Mouse (Mus musculus) midbrain, postnatal 0 days (tissue): Measurements from ENCODE around the gene Rhox7a. TPM values are rescaled to one million over a fixed set of nuclear protein-coding genes. Genes with fewer than 3 reads are reported as not detected.

Experiments used
- ATAC-seq: fragments of 200-750 bp; cut with Nextera tagmentation; 2 replicates; pipeline ENCODE4 v1.8.0; 2017; ENCODE audit warnings: moderate number of reproducible peaks, mild to moderate bottlenecking, moderate TSS enrichment, moderate library complexity; ENCODE audit not compliant: low FRiP score
- DNase-seq: peaks from one replicate; pipeline ENCODE4 v3.0.0-alpha.2; 2015; ENCODE audit warnings: low spot score
- H3K27ac ChIP-seq: fragments of 300-500 bp; sonication (generic); 2 replicates; pipeline ENCODE4 v1.5.1; 2014; ENCODE audit warnings: low read depth, mild to moderate bottlenecking, low read length, mixed read lengths
- H3K27me3 ChIP-seq: fragments of 300-500 bp; sonication (generic); 2 replicates; pipeline ENCODE4 v1.6.1; 2014; ENCODE audit warnings: low read length, control low read depth, mixed read lengths; ENCODE audit not compliant: insufficient read depth
- H3K36me3 ChIP-seq: fragments of 300-500 bp; sonication (generic); 2 replicates; pipeline ENCODE4 v1.6.1; 2014; ENCODE audit warnings: low read length, control low read depth, mixed read lengths; ENCODE audit not compliant: insufficient read depth
- H3K4me1 ChIP-seq: fragments of 300-500 bp; sonication (generic); 2 replicates; pipeline ENCODE4 v1.6.1; 2014; ENCODE audit warnings: mild to moderate bottlenecking, control low read depth, antibody characterized with exemption, low read length, mixed read lengths; ENCODE audit not compliant: insufficient read depth
- H3K4me2 ChIP-seq: fragments of 300-500 bp; sonication (generic); 2 replicates; pipeline ENCODE4 v1.6.1; 2014; ENCODE audit warnings: low read depth, mild to moderate bottlenecking, low read length, mixed read lengths; ENCODE audit not compliant: poor library complexity, severe bottlenecking
- H3K4me3 ChIP-seq: fragments of 300-500 bp; sonication (generic); 2 replicates; pipeline ENCODE4 v1.5.1; 2014; ENCODE audit warnings: low read depth, mild to moderate bottlenecking, low read length, moderate library complexity
- H3K9ac ChIP-seq: fragments of 300-500 bp; sonication (generic); replicated peaks from 2 replicates; pipeline ENCODE4 v1.6.1; 2014; ENCODE audit warnings: mild to moderate bottlenecking, low read length, moderate library complexity, mixed read lengths; ENCODE audit not compliant: poor library complexity, severe bottlenecking
- H3K9me3 ChIP-seq: fragments of 300-500 bp; sonication (generic); 2 replicates; pipeline ENCODE4 v1.6.1; 2016; ENCODE audit warnings: low read length, control low read depth
- CTCF ChIP-seq: IDR thresholded peaks from 2 replicates; pipeline ENCODE4 v1.5.1; 2016; ENCODE audit warnings: antibody characterized with exemption, mild to moderate bottlenecking
- WGBS: fragments of 180-500 bp; shearing (Covaris S2); extraction: QIAGEN DNeasy Blood & Tissue Kit; methylation state at CpG from one replicate; pipeline ENCODE4 v1.1.7; 2014; 5-methylcytosine and 5-hydroxymethylcytosine counted together
- polyA plus RNA-seq: library from polyadenylated mRNA; unstranded; fragments of >200 nt; fragmentation: Nextera tagmentation; extraction: Ambion mirVana; gene quantifications from 2 replicates; pipeline ENCODE4 v1.2.1, GENCODE M21; 2015
- total RNA-seq: library from RNA; depleted of rRNA; stranded (reverse); fragments of >200 nt; gene quantifications from 2 replicates; pipeline ENCODE4 v1.2.3, GENCODE M21; 2014; rRNA removed

Gene Rhox7a
- total and polyA plus RNA-seq, 2 experiments from 2014 or later: not detected

DNA sequence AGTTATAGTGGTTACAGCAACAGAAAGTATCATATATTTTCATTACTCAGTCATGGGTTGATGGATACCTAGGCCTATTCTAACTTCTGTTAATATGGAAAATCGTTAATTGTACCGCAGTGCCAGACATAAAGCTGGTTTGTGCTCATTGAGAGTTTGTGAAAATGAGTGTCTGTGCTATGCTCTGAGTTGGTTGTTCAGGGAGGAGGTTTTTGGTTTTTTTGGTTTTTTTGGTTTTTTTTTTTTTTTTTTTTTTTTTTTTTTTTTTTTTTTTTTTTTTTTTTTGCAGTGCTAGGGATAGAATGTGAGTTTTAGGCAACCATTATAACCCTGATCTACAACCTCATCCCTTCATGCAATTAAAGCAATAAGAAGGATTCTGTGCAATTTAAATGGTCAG lies 40.2 kb downstream of the Rhox7a start:
- ATAC-seq: no peak
- no peak for TF ChIP-seq CTCF
- 100% methylated on average over 2 of the region's 2 CpGs for WGBS

GRCm38 (mm10) chrX:37878844-37879243 lies 47.4 kb downstream of the Rhox7a start, which contains the start of gene Rhox8:
Gene Rhox8, minus strand, starts transcription at chrX:37878944.
- H3K9ac ChIP-seq: no peak within 1 kb of the TSS

More for the DNA sequence above, 40.2 kb downstream of the Rhox7a start:
- no peak for DNase-seq
- Histone ChIP-seq H3K9me3 (no peaks in the 10 kb centered on the region), H3K36me3 (no peaks in the 10 kb centered on the region), H3K4me3 (no peak overlapping the region), H3K4me2 (no peak overlapping the region), H3K27me3 (no peaks in the 10 kb centered on the region), H3K4me1 (no peaks in the 10 kb centered on the region), H3K9ac (no peak overlapping the region), H3K27ac (no peak overlapping the region)

More at GRCm38 (mm10) chrX:37878844-37879243, 47.4 kb downstream of the Rhox7a start, which contains the start of gene Rhox8:
- H3K27me3 ChIP-seq: no peaks in the 10 kb centered on the region
- H3K9me3 ChIP-seq: no peaks in the 10 kb centered on the region
- H3K36me3 ChIP-seq: no peaks in the 10 kb centered on the region
- no peak within 1 kb of the TSS for H3K4me3 ChIP-seq
- DNase-seq (no peak), ATAC-seq (no peak)
- no peak within 1 kb of the TSS for H3K4me2 ChIP-seq
- H3K4me1 ChIP-seq: no peaks in the 10 kb centered on the region
- no peak for TF ChIP-seq CTCF
- no peak within 1 kb of the TSS for H3K27ac ChIP-seq
- 74% methylated on average over 4 of the region's 4 CpGs for WGBS

Other genes with a start within 250 kb of the Rhox7a start
- gene Rhox4f, start 224.0 kb upstream of the Rhox7a start, total RNA-seq: not detected in 2 replicates
- gene Rhox4f, start 224.0 kb upstream of the Rhox7a start, polyA plus RNA-seq: not detected in 2 replicates
- gene Rhox3g, start 203.1 kb upstream of the Rhox7a start, total RNA-seq: not detected in 2 replicates
- not detected in 2 replicates for gene Rhox3g, start 203.1 kb upstream of the Rhox7a start, polyA plus RNA-seq
- gene Rhox2g, start 188.2 kb upstream of the Rhox7a start, total RNA-seq: not detected in 2 replicates
- not detected in 2 replicates for gene Rhox2g, start 188.2 kb upstream of the Rhox7a start, polyA plus RNA-seq
- gene Rhox4g, start 180.4 kb upstream of the Rhox7a start, total RNA-seq: not detected in 2 replicates
- not detected in 2 replicates for gene Rhox4g, start 180.4 kb upstream of the Rhox7a start, polyA plus RNA-seq
- gene Rhox3h, start 162.9 kb upstream of the Rhox7a start, total RNA-seq: not detected in 2 replicates
- not detected in 2 replicates for gene Rhox3h, start 162.9 kb upstream of the Rhox7a start, polyA plus RNA-seq
- gene Rhox2h, start 158.4 kb upstream of the Rhox7a start, total RNA-seq: not detected in 2 replicates
- not detected in 2 replicates for gene Rhox2h, start 158.4 kb upstream of the Rhox7a start, polyA plus RNA-seq
- 1.5 TPM in 1 of 2 replicates, not detected in the other for gene Rhox5, start 26.8 kb upstream of the Rhox7a start, total RNA-seq
- gene Rhox5, start 26.8 kb upstream of the Rhox7a start, polyA plus RNA-seq: 0.69 and 1.1 TPM in 2 replicates
- gene Rhox6, start 4.8 kb upstream of the Rhox7a start, total RNA-seq: not detected in 2 replicates
- gene Rhox6, start 4.8 kb upstream of the Rhox7a start, polyA plus RNA-seq: not detected in 2 replicates
- gene Rhox8, start 47.3 kb downstream of the Rhox7a start, total RNA-seq: not detected in 2 replicates
- not detected in 2 replicates for gene Rhox8, start 47.3 kb downstream of the Rhox7a start, polyA plus RNA-seq
- gene Rhox7b, start 65.5 kb downstream of the Rhox7a start, total RNA-seq: not detected in 2 replicates
- not detected in 2 replicates for gene Rhox7b, start 65.5 kb downstream of the Rhox7a start, polyA plus RNA-seq
- not detected in 2 replicates for gene Rhox9, start 70.1 kb downstream of the Rhox7a start, total RNA-seq
- not detected in 2 replicates for gene Rhox9, start 70.1 kb downstream of the Rhox7a start, polyA plus RNA-seq
- gene Btg1-ps1, start 187.1 kb downstream of the Rhox7a start, total RNA-seq: not detected in 2 replicates
- not detected in 2 replicates for gene Btg1-ps1, start 187.1 kb downstream of the Rhox7a start, polyA plus RNA-seq
- gene Btg1-ps2, start 211.4 kb downstream of the Rhox7a start, total RNA-seq: not detected in 2 replicates
- not detected in 2 replicates for gene Btg1-ps2, start 211.4 kb downstream of the Rhox7a start, polyA plus RNA-seq
- gene Rhox10, start 234.8 kb downstream of the Rhox7a start, total RNA-seq: not detected in 2 replicates
- not detected in 2 replicates for gene Rhox10, start 234.8 kb downstream of the Rhox7a start, polyA plus RNA-seq